Mouse (Mus musculus) ES-Bruce4 (cell line): ENCODE measurements around the gene Ttn. TPM values are rescaled to one million over a fixed set of nuclear protein-coding genes. Genes with fewer than 3 reads are reported as not detected.

ENCODE experiments used
- H3K27ac ChIP-seq: 2 replicates; pipeline ENCODE4 v1.5.1; 2012; ENCODE audit warnings: low read length, inconsistent platforms; ENCODE audit not compliant: insufficient read depth
- H3K27me3 ChIP-seq: 2 replicates; pipeline ENCODE4 v1.6.1; 2012; ENCODE audit warnings: mild to moderate bottlenecking, low read length, inconsistent platforms; ENCODE audit not compliant: control insufficient read depth, poor library complexity, insufficient read depth, severe bottlenecking
- H3K36me3 ChIP-seq: 2 replicates; pipeline ENCODE4 v1.6.1; 2012; ENCODE audit warnings: inconsistent platforms, mild to moderate bottlenecking, low read length, moderate library complexity; ENCODE audit not compliant: control insufficient read depth, poor library complexity, insufficient read depth, severe bottlenecking
- H3K4me1 ChIP-seq: one replicate; pipeline ENCODE4 v1.8.1; 2011; ENCODE audit warnings: low read length; ENCODE audit not compliant: control insufficient read depth, insufficient read depth
- H3K4me3 ChIP-seq: 2 replicates; pipeline ENCODE4 v1.5.1; 2011; ENCODE audit warnings: low read depth, mild to moderate bottlenecking, low read length
- H3K9ac ChIP-seq: 2 replicates; pipeline ENCODE4 v1.6.1; 2012; ENCODE audit warnings: low read depth, mild to moderate bottlenecking, inconsistent platforms; ENCODE audit not compliant: poor library complexity, severe bottlenecking
- H3K9me3 ChIP-seq: replicated peaks from 2 replicates; pipeline ENCODE4 v1.6.1; 2012; ENCODE audit warnings: mild to moderate bottlenecking, low read length, inconsistent platforms; ENCODE audit not compliant: control insufficient read depth, poor library complexity, insufficient read depth, severe bottlenecking
- CTCF ChIP-seq: IDR thresholded peaks from one replicate; pipeline ENCODE4 v1.8.1; 2011; ENCODE audit warnings: low read depth, low read length
- EP300 ChIP-seq: IDR thresholded peaks from 2 replicates; pipeline ENCODE4 v1.6.1; 2011; ENCODE audit warnings: low read depth, low read length; ENCODE audit not compliant: insufficient read depth
- POLR2A ChIP-seq: IDR thresholded peaks from one replicate; pipeline ENCODE4 v1.8.1; 2011; ENCODE audit warnings: low read length; ENCODE audit not compliant: insufficient read depth
- polyA plus RNA-seq: library from polyadenylated mRNA; stranded (reverse); fragments of >200 nt; gene quantifications from 2 replicates; pipeline ENCODE4 v1.2.4, GENCODE M21; 2011; ENCODE audit warnings: low read depth; ENCODE audit not compliant: missing spikeins, insufficient read depth, insufficient read length

Gene Ttn
- polyA plus RNA-seq, 1 experiment = 0.30 TPM

- peak overlapping the region; percentile 57 for H3K4me3 ChIP-seq
- H3K27ac ChIP-seq = no peak overlapping the region
- no peaks in the 10 kb centered on the region for H3K4me1 ChIP-seq
- TF ChIP-seq CTCF (no peak), POLR2A (no peak), EP300 (no peak)
- no peaks in the 10 kb centered on the region for H3K9me3 ChIP-seq
- peak overlapping the region; percentile 99; the same call in 1 of the 2 replicates for H3K9ac ChIP-seq
- H3K27me3 ChIP-seq = no peaks in the 10 kb centered on the region
- peaks cover 12% of the 10 kb centered on the region; the same call in 1 of the 2 replicates for H3K36me3 ChIP-seq
Observed at GRCm38 (mm10) chr2:76676401-76677226, 305.7 kb downstream of the Ttn start.

- Histone ChIP-seq H3K4me1 (no peaks in the 10 kb centered on the region), H3K4me3 (peak overlapping the region; percentile 57), H3K36me3 (peaks cover 12% of the 10 kb centered on the region; the same call in 1 of the 2 replicates), H3K9ac (peak overlapping the region; percentile 99), H3K27ac (no peak overlapping the region), H3K27me3 (no peaks in the 10 kb centered on the region), H3K9me3 (no peaks in the 10 kb centered on the region)
- no peak for TF ChIP-seq EP300
- TF ChIP-seq CTCF = no peak
- no peak for TF ChIP-seq POLR2A
Observed at GRCm38 (mm10) chr2:76675949-76676348, 306.4 kb downstream of the Ttn start.

DNA sequence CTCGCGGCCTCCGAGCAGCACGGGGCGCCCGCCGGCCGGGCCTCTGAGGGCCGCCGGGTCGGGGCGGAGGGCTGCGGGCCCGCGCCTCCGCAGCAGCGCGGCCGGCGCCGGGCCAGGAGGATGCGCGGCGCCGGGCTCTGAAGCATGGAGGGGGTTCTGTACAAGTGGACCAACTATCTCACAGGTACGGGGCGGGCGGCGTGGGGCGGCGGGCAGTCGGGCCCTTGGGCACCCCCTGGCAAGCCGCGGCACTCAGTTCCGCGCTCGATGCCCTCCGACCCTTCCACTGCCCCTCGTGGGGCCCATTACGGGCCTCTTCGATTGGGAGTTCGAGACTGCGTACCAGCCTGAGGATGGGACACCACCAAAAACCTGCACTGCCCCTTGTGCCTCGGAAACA lies 306.9 kb downstream of the Ttn start:
- no peaks in the 10 kb centered on the region for H3K27me3 ChIP-seq
- H3K27ac ChIP-seq = no peak overlapping the region

DNA sequence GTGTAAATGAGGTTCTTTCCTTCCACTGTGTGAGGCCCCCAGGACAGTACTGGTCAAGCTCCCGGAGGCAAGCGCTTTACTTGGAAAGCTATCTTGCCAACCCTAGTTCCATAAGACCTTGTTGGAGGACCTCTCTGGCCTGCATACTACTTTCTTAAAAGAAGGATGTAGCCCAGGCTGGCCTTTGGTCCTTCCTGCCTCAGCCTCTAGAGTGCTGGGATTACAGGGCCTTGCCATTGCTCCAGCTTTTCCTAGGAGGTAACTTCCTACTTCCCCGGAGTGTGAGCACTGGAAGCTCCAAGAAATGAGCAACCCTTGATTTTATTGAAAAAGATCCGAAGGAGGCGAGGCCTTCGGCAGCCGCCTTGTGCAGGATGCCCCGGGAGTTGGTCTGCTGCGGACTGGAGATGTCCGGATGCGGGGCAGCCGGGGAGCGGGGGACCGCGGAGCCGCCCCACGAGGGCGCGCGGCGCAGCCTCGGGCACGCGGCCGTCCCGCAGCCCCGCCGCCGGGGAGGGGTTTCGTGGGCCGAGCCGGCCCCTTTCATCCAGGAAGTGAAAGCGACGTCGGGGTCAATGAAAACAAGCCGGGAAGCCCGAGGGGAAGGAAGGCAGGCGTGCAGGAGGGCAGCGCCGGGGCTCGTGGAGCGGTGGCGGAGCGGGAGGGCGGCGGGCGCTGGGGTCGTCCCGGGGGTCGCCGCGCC lies 307.5 kb downstream of the Ttn start, which contains the start of gene Plekha3:
Plekha3 (plus strand) TSS at position 557 of the 703 bp plus-strand sequence.
- TF ChIP-seq EP300 = no peak
- TF ChIP-seq CTCF = no peak
- no peak for TF ChIP-seq POLR2A
- H3K36me3 ChIP-seq = peaks cover 3% of the 10 kb centered on the region; the same call in 1 of the 2 replicates
- H3K4me3 ChIP-seq = peak within 1 kb of the TSS; percentile 98
- peak within 1 kb of the TSS; percentile 30; the same call in 1 of the 2 replicates for H3K27ac ChIP-seq
- H3K27me3 ChIP-seq = no peaks in the 10 kb centered on the region
- H3K9me3 ChIP-seq = no peaks in the 10 kb centered on the region
- H3K4me1 ChIP-seq = no peaks in the 10 kb centered on the region
- peak within 1 kb of the TSS; percentile 99 for H3K9ac ChIP-seq

More for the DNA sequence above, 306.9 kb downstream of the Ttn start:
- no peaks in the 10 kb centered on the region for H3K9me3 ChIP-seq
- H3K36me3 ChIP-seq = peaks cover 9% of the 10 kb centered on the region; the same call in 1 of the 2 replicates
- no peaks in the 10 kb centered on the region for H3K4me1 ChIP-seq
- peak overlapping the region; percentile 99 for H3K9ac ChIP-seq
- peak overlapping the region; percentile 98 for H3K4me3 ChIP-seq
- no peak for TF ChIP-seq POLR2A

DNA sequence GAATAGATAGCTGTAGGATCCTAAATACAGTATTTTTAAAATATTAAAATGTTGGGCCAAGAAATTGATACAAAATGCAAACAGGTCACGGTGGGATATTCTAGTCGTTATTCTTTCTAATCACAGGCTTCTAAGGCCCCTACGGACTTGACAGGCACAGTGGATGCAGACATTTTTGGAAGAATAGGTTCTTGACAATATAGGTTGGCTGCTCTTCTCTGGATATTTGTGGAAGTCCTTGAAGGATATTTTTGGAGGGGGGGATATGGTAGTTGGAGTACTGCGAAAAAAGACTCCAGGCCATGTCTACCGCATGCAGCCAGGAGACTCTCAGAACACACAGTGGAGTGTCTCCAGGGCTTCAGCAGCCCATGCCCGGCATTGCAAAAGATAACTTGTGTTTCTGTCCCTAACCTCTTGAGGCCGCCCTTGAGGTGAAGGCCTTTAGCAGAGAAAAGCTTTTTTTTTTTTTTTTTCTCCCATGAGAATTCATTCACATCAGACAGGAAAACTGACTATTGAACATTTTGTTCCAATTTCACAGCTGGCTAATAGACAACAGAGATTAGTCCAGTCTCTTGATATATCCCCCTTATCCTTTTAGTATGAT lies 308.8 kb downstream of the Ttn start:
- TF ChIP-seq CTCF = peak; percentile 7
- no peak for TF ChIP-seq POLR2A
- Histone ChIP-seq H3K27ac (no peak overlapping the region), H3K36me3 (peaks cover under 1% of the 10 kb centered on the region; the same call in 1 of the 2 replicates), H3K4me3 (no peak overlapping the region), H3K9me3 (no peaks in the 10 kb centered on the region), H3K27me3 (no peaks in the 10 kb centered on the region), H3K4me1 (no peaks in the 10 kb centered on the region), H3K9ac (0 out of 2 replicates have a peak overlapping the region, but pooled peaks have one; percentile 33)
